Mouse (Mus musculus) embryo, embryonic 9.5 days (tissue): ENCODE data around the gene Mindy4.

Experiments used
- DNase-seq: peaks from one replicate; pipeline ENCODE4 v3.0.0-alpha.2; 2017; ENCODE audit errors: extremely low spot score

Gene Mindy4

GRCm38 (mm10) chr6:55256500-55257191 lies 53.5 kb downstream of the Mindy4 start:
- no peak for DNase-seq

GRCm38 (mm10) chr6:55257246-55257645 lies 54.1 kb downstream of the Mindy4 start:
- no peak for DNase-seq

DNA sequence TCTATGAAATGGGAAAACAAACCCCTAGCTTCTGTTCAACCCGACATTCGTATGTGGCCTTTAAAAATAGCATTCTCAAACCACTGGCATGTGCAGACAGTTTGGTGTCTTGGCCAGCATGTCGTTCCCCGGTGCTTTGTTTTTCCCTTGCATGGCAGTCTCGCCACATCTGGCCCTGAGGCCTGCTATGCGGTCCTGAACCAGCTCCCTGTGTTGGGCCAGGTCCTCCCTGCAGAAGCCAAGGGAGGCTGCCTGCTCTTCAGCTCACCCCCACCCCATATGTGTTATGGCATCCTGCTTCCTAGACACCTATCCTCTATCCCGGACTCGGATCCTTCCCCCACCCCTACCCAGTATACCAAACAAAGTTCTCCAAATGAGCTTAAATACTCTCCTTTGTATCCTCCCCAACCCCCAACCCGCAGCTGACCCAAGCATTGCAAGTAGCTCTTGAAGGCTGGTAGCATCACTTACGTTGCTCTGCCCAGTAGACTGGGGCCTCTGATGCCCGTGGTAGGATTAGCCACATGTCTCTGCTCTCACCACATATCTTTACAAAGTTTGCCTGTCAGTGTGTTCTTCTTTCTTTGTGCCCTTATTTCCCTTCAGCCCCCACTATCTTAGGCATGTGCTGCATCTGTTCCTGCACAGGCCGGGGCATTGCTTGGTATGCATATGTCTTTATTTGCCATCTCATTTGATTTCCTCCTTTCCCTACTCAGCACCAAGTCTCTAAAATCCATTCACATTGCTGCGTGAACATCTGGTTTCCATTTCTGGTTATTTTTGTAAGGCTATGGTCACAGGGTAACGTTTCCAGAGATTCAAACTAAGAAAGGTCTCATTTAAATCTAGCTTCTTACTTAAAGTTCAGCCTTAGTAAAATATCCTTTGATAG lies 55.5 kb downstream of the Mindy4 start:
- DNase-seq, result no peak

- no peak for DNase-seq
These were observed 59.0 kb downstream of the Mindy4 start for GRCm38 (mm10) chr6:55262161-55262560.

- no peak for DNase-seq
These were observed 60.4 kb downstream of the Mindy4 start for GRCm38 (mm10) chr6:55263490-55264046.

DNA sequence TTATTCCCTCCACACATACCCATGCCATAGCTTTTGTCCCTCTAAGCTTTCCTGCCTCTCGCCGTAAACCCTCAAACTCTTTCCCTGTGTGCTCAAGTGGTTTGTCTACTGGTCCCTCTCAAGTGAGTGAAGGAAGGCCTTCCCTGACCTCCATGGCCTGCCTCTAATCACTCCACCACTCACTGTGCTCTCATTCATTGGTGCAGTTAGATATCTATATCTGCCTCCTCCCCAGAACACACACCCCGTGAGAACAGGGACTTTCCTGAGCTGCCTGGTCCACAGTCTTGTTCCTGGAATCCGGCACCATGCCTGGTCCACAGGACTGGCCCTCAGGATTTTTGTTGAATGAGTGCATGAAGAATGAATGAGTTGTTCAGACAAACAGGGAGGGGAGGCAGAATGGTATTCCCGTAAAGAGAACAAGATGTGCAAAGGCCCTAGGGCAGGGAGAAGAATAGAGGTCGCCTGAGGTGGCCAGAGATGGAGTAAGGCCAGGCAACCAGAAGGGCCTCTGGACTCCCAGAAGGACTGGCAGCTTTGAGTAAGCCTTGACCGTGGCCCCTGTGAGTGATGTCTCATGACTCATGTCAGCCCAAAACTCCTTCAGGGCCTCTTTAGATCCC lies 61.7 kb downstream of the Mindy4 start:
- DNase-seq, result no peak

DNA sequence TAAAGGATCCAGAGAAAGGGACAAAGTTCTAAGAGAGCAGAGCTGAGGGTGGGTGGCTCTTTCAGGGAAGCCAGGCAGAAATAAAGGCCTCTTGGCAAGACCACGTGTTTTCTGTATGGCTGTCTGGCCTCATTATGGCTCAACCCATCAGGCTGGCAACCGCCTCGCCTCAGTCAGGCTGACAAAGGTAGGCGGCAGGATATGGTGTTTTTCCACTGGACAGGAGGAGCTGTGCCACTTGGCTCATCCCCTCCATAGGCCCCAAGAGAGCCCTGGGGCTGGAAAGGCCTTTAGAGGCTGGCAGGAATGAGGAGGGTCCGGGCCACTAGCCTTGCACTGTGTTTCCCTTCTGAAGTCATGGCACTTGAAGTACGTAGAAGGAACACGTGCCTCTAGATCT lies 69.8 kb downstream of the Mindy4 start:
- DNase-seq, result no peak

GRCm38 (mm10) chr6:55273463-55273862 lies 70.3 kb downstream of the Mindy4 start:
- DNase-seq, result no peak

DNA sequence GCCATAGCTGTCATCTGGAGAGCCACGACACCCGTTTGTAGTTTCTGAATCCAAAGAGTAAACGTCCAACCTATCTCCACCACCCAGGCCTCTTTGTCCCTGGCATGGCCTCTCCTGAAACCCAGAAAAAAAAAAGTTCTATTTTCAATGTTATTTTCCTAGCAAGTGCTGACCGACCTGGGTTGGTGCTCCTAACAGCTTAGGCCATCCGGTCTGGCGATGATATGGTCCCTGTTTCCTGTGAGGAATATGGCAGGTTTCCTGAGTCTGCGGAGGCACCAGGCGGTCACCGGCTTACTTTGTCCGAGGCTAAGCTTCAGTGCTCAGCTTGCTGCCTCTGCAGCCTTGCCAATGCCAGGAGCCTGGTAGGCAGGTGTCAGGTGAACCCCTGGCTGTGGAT lies 71.8 kb downstream of the Mindy4 start:
- DNase-seq, result no peak

- no peak for DNase-seq
These were observed 72.6 kb downstream of the Mindy4 start for GRCm38 (mm10) chr6:55275786-55276185.

DNA sequence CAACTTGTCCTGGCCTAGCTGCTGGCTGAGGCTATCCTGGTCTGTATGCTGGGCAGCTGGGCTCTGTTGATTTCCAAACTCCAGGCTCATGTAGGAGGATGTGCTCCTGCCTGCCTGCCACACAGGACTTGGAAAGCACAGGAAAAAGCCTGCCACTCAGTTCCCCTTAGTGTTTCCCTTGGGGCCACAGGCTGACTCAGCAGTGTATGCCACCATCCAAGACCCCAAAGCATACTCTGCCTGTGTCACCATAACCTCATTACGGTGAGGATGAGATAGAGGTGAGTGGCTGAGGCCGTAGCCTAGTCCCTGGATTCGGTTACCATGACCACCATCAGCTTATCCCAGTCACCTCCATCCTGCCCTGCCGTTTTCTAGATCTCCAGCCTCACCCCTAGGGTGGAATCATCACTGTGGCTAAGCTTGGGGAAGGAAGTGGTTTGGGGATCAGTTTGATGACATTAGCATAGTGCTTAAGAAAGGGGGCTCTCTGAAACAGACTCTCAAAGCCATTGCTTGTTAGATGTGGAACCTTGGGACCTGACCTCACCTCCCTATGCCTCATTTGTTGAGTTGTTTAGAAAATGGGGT lies 73.6 kb downstream of the Mindy4 start:
- no peak for DNase-seq

GRCm38 (mm10) chr6:55278086-55278485 lies 74.9 kb downstream of the Mindy4 start:
- DNase-seq, result no peak

DNA sequence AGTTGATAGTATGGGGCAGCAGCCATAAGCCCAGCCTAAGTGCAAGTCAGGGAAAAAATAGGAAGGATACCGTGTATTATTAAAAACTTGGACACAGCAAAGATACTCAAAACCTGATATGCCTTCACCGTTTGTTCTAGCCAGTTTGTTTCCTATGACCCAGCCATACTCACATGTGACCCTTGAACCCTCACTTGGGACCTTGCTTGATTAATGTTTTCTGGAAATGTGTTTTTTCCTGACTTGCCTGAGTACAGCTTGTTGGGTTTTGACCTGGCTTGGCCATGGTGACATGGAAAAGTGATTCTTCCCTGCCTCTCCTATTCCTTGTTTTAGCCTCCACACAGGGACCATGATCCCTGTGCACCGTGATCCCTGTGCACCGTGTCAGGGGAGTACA lies 75.3 kb downstream of the Mindy4 start:
- no peak for DNase-seq

DNA sequence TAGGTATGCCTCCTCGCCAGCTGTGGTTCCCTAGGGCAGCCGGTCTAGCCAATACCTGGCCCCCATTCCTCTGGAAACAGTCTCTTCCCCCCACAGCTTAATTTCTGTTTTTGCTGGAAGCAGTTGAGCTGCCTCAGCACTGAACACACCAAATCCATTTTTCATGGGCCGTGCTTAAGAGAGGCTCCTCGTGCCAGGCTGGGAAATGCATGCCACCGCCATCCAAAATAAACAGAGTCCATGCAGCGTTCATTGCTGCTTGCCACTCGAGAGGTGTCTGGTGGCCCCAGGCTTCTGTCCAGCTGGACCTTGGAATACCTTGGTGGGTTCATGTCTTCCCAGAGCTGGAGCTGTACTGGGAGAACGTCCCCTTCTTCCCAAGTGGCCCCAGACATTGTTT lies 77.8 kb downstream of the Mindy4 start:
- no peak for DNase-seq

GRCm38 (mm10) chr6:55281687-55282086 lies 78.5 kb downstream of the Mindy4 start:
- no peak for DNase-seq

GRCm38 (mm10) chr6:55282348-55282747 lies 79.2 kb downstream of the Mindy4 start:
- DNase-seq, result no peak

DNA sequence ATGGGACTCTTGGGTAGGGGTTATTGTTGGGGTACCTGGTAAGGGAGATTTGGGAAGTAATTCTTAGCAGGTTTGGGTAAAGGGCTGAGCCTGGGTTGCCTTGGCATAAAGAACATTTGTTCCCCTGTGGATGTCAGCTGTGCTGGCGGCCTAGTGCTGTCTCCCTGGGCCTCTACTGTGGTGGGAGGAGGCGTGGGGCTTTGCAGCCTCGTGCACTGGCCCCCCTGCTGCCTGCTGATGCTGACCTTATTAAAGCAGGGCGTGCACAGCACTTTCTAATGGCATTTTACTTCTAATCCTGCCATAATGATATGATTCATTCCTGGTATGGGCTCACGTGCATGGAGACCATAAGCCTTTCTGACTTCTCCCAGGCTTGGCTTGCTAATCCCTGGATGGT lies 82.0 kb downstream of the Mindy4 start:
- DNase-seq, result no peak

DNA sequence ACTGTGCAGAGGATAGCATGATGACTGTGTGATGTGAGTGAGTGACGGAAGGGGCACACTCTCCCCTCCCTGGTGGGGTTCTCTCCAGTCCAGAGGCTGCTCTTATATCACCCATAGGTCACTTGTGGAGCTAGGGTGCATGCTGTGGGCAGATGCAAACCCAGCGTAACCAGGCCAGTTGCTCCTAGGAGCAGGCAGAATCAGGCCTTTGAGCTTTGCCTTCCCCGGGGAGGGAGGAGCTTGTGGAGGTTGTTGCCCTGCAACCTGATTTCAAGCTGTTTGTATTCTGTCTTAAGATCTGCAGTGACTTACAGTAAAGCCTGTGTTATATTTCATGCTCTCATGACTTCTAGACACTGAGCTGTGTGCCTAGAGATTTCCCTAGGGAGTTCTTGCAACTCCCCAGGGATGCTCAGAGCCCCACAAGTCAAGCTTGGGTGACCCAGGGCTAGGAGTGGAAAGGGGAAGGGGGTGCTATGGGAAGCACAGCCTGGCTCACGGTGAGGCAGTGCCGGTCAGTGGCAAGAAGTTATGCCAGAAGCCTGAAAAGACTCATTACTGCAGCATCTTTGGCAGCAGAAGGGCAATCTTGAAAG lies 84.9 kb downstream of the Mindy4 start:
- DNase-seq, result no peak

- DNase-seq, result no peak
These were observed 91.5 kb downstream of the Mindy4 start for GRCm38 (mm10) chr6:55294549-55295131.

DNA sequence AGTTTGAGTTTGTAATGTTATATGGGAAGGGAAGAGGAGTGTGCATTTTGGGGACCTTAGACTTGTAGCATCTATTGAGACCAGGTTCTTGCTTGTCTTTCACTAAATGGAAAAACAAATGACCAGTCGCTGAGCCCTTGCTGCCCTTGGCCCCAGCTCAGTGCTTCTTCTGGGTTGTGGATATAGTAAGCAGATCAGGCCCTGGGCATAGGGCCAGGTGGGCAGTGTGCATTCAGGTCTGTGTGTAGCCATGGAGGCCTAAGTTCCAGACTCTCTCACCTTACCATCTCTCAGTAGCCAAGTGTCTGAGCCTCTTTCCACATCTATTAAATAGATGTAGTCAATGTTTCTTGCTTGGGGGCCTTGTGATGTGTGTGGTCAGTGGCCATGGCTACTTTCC lies 92.1 kb downstream of the Mindy4 start:
- no peak for DNase-seq

DNA sequence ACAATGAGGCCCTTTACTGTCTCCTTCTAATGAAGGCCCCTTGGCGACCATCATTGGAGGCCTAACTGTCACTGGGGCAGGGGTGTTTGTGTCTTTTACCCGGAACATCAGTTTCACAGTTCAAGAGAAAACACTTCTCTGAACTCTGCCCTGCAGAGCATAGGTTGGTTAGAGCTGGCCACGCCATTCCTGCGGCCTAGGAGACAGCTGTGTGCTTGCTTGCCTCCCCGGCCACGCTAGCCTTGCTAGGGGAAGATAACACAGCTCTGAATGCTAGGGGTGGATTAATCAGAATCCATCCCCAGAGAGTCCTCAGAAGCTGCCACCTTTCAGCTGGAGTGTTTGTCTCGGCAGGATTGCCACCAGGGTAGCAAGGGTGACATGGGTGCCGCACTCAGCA lies 96.3 kb downstream of the Mindy4 start:
- no peak for DNase-seq
